Mouse (Mus musculus) thymus, adult 2 months (tissue): Measurements from ENCODE around the gene Zglp1.

Experiments
- CTCF ChIP-seq: fragments of 200-500 bp; IDR thresholded peaks from 2 replicates; pipeline ENCODE4 v1.5.1; 2012; ENCODE audit warnings: mild to moderate bottlenecking, control low read depth, low read length, moderate library complexity, borderline replicate concordance; ENCODE audit not compliant: control insufficient read depth, poor library complexity, insufficient read depth; ENCODE audit errors: extremely low read depth
- POLR2A ChIP-seq: fragments of 200-500 bp; IDR thresholded peaks from 2 replicates; pipeline ENCODE4 v1.6.1; 2012; ENCODE audit warnings: mild to moderate bottlenecking, low read length, control low read depth, moderate library complexity; ENCODE audit not compliant: control insufficient read depth, poor library complexity, insufficient read depth; ENCODE audit errors: extremely low read depth

- TF ChIP-seq CTCF: no peak
- TF ChIP-seq POLR2A: no peak
These were observed 47.3 kb upstream of the Zglp1 start for GRCm38 (mm10) chr9:21114190-21114589.
